Mouse (Mus musculus) spleen, adult 2 months (tissue): ENCODE results near the gene Nedd9.

Experiments used
- CTCF ChIP-seq: fragments of 200-500 bp; IDR thresholded peaks from 2 replicates; pipeline ENCODE4 v1.5.1; 2011; ENCODE audit warnings: mild to moderate bottlenecking, inconsistent platforms; ENCODE audit not compliant: insufficient read depth, insufficient read length, insufficient replicate concordance; ENCODE audit errors: extremely low read depth
- POLR2A ChIP-seq: fragments of 200-500 bp; IDR thresholded peaks from 2 replicates; pipeline ENCODE4 v1.6.1; 2011; ENCODE audit warnings: low read depth, low read length, inconsistent platforms

DNA sequence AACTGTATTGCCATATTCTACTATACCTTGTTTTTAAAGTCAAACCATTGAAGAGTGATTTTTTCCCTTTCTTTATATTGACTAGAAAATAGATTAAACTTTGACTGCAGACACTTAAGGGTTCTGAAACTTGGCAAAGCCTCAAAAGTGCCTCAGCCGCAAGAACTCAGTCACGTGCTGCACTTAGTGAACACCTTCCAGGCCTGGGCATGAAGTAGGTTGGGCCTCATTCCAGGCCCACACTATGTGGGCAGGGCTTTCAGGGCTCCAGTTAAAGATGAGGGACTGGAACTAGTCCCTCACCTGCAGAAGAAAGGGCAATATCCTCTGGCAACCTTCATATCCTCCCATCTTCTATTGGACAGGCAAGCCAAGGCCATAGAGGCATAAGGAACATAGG, 131.6 kb downstream of the Nedd9 start:
- TF ChIP-seq CTCF, result no peak
- TF ChIP-seq POLR2A, result no peak
